Mouse (Mus musculus) testis, postnatal 14 days (tissue): ENCODE data around the gene Intu.

Source experiments
- DNase-seq: peaks from one replicate; pipeline ENCODE4 v3.0.0; 2021; ENCODE audit warnings: low spot score

Gene Intu

GRCm38 (mm10) chr3:40683171-40683570, 152.1 kb downstream of the Intu start:
- no peak for DNase-seq

- DNase-seq, result no peak
These were observed 154.9 kb downstream of the Intu start for GRCm38 (mm10) chr3:40685855-40686515.

GRCm38 (mm10) chr3:40686836-40687235, 155.8 kb downstream of the Intu start:
- no peak for DNase-seq

GRCm38 (mm10) chr3:40687588-40687987, 156.5 kb downstream of the Intu start:
- no peak for DNase-seq

GRCm38 (mm10) chr3:40691566-40691965, 160.5 kb downstream of the Intu start:
- no peak for DNase-seq

GRCm38 (mm10) chr3:40693435-40693834, 162.3 kb downstream of the Intu start:
- DNase-seq, result no peak

- DNase-seq, result no peak
These were observed 162.9 kb downstream of the Intu start for GRCm38 (mm10) chr3:40693960-40694359.

GRCm38 (mm10) chr3:40694438-40694837, 163.4 kb downstream of the Intu start:
- DNase-seq, result no peak

GRCm38 (mm10) chr3:40695162-40695561, 164.1 kb downstream of the Intu start:
- no peak for DNase-seq

- no peak for DNase-seq
These were observed 167.7 kb downstream of the Intu start for GRCm38 (mm10) chr3:40698834-40699233.

GRCm38 (mm10) chr3:40704816-40705430, 173.8 kb downstream of the Intu start:
- DNase-seq, result no peak

- peak; percentile 95 for DNase-seq
These were observed 177.6 kb downstream of the Intu start, which contains the start of gene Slc25a31 for GRCm38 (mm10) chr3:40708655-40709054. Gene Slc25a31 (plus strand): TSS chr3:40708855.

- no peak for DNase-seq
These were observed 185.0 kb downstream of the Intu start for GRCm38 (mm10) chr3:40716056-40716455.

- DNase-seq, result no peak
These were observed 187.9 kb downstream of the Intu start for GRCm38 (mm10) chr3:40719022-40719421.

GRCm38 (mm10) chr3:40738381-40738912, 207.4 kb downstream of the Intu start:
- DNase-seq, result no peak

- no peak for DNase-seq
These were observed 213.1 kb downstream of the Intu start, which contains the start of gene Hspa4l for GRCm38 (mm10) chr3:40744024-40744835. Gene Hspa4l (plus strand): TSS chr3:40744495.

GRCm38 (mm10) chr3:40744836-40745660, 214.0 kb downstream of the Intu start:
- peak; percentile 92 for DNase-seq

- DNase-seq, result peak; percentile 79
These were observed 214.8 kb downstream of the Intu start for GRCm38 (mm10) chr3:40745661-40746547.
